Mouse (Mus musculus): ENCODE measurements at regions not wholly inside any gene's neighbourhood (a gene's known extent, or its start where the extent isn't known, plus 50 kb on each side); places are given as distances from the start of the nearest gene placed in this dataset.

DNA sequence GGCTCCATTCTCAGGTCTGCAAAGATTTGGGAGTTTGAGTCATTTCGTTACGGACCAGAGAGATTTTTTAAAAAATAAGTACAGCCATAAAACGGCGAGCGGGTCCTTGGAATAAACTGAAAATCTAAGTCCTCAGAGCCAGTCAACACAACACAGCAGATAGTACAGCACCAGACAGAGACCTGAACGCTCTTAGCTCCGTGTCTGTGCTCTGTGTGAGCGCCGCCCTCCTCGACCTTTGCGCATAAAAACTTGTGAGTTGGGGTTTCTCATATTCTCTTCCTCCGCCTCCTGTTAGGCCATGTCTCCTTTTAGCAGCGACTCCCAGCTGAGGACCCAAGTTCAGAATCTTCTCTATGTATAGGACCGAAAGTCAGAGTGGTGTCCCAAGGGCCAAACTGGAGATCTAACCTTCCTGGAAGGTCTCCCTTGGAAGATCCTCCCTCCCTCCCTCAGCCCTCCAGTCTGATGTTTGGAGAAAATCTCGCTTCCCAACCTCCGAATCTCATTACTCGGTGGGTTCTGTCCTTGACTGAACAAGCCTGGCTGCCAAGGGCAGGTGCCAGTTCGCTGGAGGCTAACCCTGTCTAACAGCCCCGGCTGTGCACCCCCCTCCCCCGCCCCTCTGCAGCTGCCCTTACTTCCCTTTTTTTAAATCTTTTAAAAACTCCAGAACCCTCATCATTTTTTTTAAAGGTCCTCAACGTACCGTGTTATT, 314.0 kb downstream of the Parp8 start:
- no peak for TF ChIP-seq CTCF (IDR thresholded peaks at IDR 0.05; ENCODE audit: insufficient read depth, low read depth, low read length)
- TF ChIP-seq POLR2A (IDR thresholded peaks at IDR 0.05; ENCODE audit: insufficient read depth, low read depth, low read length): no peak

Data from olfactory bulb, adult 2 months (tissue).